Mouse (Mus musculus): ENCODE measurements around the gene Kcnk5.

GRCm38 (mm10) chr14:20226982-20227381 is 45.4 kb upstream of the Kcnk5 start:
- no peak for TF ChIP-seq KAT2A (IDR thresholded peaks at IDR 0.05; ENCODE audit: insufficient replicate concordance, low read length)
- no peak for TF ChIP-seq MEF2A (IDR thresholded peaks at IDR 0.05; ENCODE audit: borderline replicate concordance, low read depth, low read length)
- no peak for TF ChIP-seq JUND (conservative IDR thresholded peaks at IDR 0.05; ENCODE audit: low read depth, low read length)
- TF ChIP-seq ETS1 (conservative IDR thresholded peaks at IDR 0.05; ENCODE audit: low read depth, low read length) = no peak
- no peak for TF ChIP-seq CTCF (conservative IDR thresholded peaks at IDR 0.05 in 1 of 2, IDR thresholded peaks at IDR 0.05 in 1 of 2; ENCODE audit: low read depth in 2 of 2, low read length in 2 of 2)
- no peak for TF ChIP-seq SIN3A (IDR thresholded peaks at IDR 0.05; ENCODE audit: low read length)
- no peak for TF ChIP-seq ZC3H11A (IDR thresholded peaks at IDR 0.05; ENCODE audit: low read depth, low read length)
- no peak for TF ChIP-seq EP300 (IDR thresholded peaks at IDR 0.05; ENCODE audit: low read length)
- no peak for TF ChIP-seq TBP (conservative IDR thresholded peaks at IDR 0.05; ENCODE audit: low read depth, low read length)
- no peak for TF ChIP-seq HCFC1 (IDR thresholded peaks at IDR 0.05; ENCODE audit: low read depth, low read length)
- no peak for TF ChIP-seq SMC3 (IDR thresholded peaks at IDR 0.05; ENCODE audit: low read depth, low read length)

Data from CH12.LX (cell line).